ENCODE assay signal across 8 mouse cellular contexts in the genomic region with DNA sequence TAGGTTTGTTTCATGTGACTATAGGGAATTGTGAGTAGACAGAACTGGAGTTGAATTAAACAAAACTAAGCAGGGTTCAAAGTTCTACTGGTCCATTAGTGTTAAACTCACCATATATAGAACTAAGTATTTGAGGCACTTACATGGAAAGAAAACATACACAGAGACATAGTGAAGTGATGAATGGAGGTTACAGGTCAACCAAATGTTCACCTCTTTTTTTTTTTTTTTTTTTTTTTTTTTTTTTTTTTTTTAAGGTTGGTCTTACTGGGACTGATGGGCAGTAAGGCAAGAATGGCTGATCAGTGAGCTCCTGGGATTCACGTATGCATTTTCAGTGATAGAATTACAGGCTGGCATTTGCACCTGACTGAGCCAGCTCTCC. TPM values are rescaled to one million over a fixed set of nuclear protein-coding genes. Genes with fewer than 3 reads are reported as not detected.
DNase-seq lines count a peak whose midpoint lies in the region; ATAC-seq and TF ChIP-seq lines count a peak whose summit lies in the region.

No protein-coding gene starts in this region.

- peaks cover 15% of the 10 kb centered on the region for H3K4me1 ChIP-seq in heart, embryonic 12.5 days (replicated peaks)
- H3K4me1 ChIP-seq in ES-Bruce4 (ENCODE audit: control insufficient read depth, insufficient read depth, low read length) = peaks cover 6% of the 10 kb centered on the region
- H3K4me1 ChIP-seq in forebrain, embryonic 16.5 days (replicated peaks; ENCODE audit: control insufficient read depth, insufficient read depth, low read length) = peaks cover 9% of the 10 kb centered on the region
- H3K4me1 ChIP-seq in liver, postnatal 0 days (ENCODE audit: insufficient read depth) = peaks cover 19% of the 10 kb centered on the region

- no peak for TF ChIP-seq POLR2A in ES-Bruce4 (IDR thresholded peaks at IDR 0.05; ENCODE audit: insufficient read depth, low read length)

- peaks cover 16% of the 10 kb centered on the region for H3K36me3 ChIP-seq in heart, embryonic 12.5 days
- no peaks in the 10 kb centered on the region; the same call in 1 of the 2 replicates for H3K36me3 ChIP-seq in ES-Bruce4 (ENCODE audit: control insufficient read depth, insufficient read depth, low read length, poor library complexity, severe bottlenecking)
- no peaks in the 10 kb centered on the region for H3K36me3 ChIP-seq in forebrain, embryonic 16.5 days (ENCODE audit: control insufficient read depth, insufficient read depth)
- peaks cover 3% of the 10 kb centered on the region; the same call in 1 of the 2 replicates for H3K36me3 ChIP-seq in liver, postnatal 0 days (replicated peaks; ENCODE audit: insufficient read depth, low read length)

- no peak for TF ChIP-seq CTCF in ES-Bruce4 (IDR thresholded peaks at IDR 0.05; ENCODE audit: low read depth, low read length)
- TF ChIP-seq CTCF in liver, postnatal 0 days (IDR thresholded peaks at IDR 0.05; ENCODE audit: low read depth) = no peak

- no peaks in the 10 kb centered on the region for H3K9me3 ChIP-seq in heart, embryonic 12.5 days (replicated peaks)
- H3K9me3 ChIP-seq in ES-Bruce4 (replicated peaks; ENCODE audit: control insufficient read depth, insufficient read depth, low read length, poor library complexity, severe bottlenecking) = no peaks in the 10 kb centered on the region
- no peaks in the 10 kb centered on the region for H3K9me3 ChIP-seq in forebrain, embryonic 16.5 days (ENCODE audit: control insufficient read depth, low read length)
- H3K9me3 ChIP-seq in liver, postnatal 0 days (ENCODE audit: low read length) = no peaks in the 10 kb centered on the region

- H3K27me3 ChIP-seq in heart, embryonic 12.5 days (replicated peaks) = no peaks in the 10 kb centered on the region
- H3K27me3 ChIP-seq in ES-Bruce4 (ENCODE audit: control insufficient read depth, insufficient read depth, low read length, poor library complexity, severe bottlenecking) = no peaks in the 10 kb centered on the region
- no peaks in the 10 kb centered on the region for H3K27me3 ChIP-seq in forebrain, embryonic 16.5 days (replicated peaks; ENCODE audit: control insufficient read depth, insufficient read depth, low read length)
- H3K27me3 ChIP-seq in liver, postnatal 0 days (ENCODE audit: insufficient read depth, low read length) = no peaks in the 10 kb centered on the region

- intact Hi-C loops in heart, postnatal 10 days (cut with DNase I) = no loop called here

- no peak overlapping the region for H3K27ac ChIP-seq in heart, embryonic 12.5 days (ENCODE audit: poor library complexity, severe bottlenecking)
- H3K27ac ChIP-seq in ES-Bruce4 (ENCODE audit: insufficient read depth, low read length) = peak overlapping the region; percentile 25; the same call in 1 of the 2 replicates
- no peak overlapping the region for H3K27ac ChIP-seq in forebrain, embryonic 16.5 days (ENCODE audit: low read length)
- peak overlapping the region; percentile 95 for H3K27ac ChIP-seq in liver, postnatal 0 days (ENCODE audit: low read depth)

- H3K4me3 ChIP-seq in heart, embryonic 12.5 days = peak overlapping the region; percentile 81
- no peak overlapping the region for H3K4me3 ChIP-seq in ES-Bruce4 (ENCODE audit: low read depth, low read length)
- peak overlapping the region; percentile 78 for H3K4me3 ChIP-seq in forebrain, embryonic 16.5 days (replicated peaks; ENCODE audit: low read length)
- peak overlapping the region; percentile 93 for H3K4me3 ChIP-seq in liver, postnatal 0 days (ENCODE audit: low read depth, low read length)

- DNase-seq in heart, postnatal 10 days = no peak
- DNase-seq in liver, postnatal 0 days = no peak
- DNase-seq in adrenal gland, adult 18-20 months (ENCODE audit: low spot score in 2 of 2) = no peak
- no peak for DNase-seq in spleen, postnatal 14 days (ENCODE audit: low spot score in 2 of 2)
- DNase-seq in lung, adult 18-20 months = no peak

- 63% methylated on average over 1 of the region's 1 CpGs for WGBS in heart, embryonic 12.5 days
- 58% methylated on average over 1 of the region's 1 CpGs for WGBS in forebrain, embryonic 16.5 days
- WGBS in liver, postnatal 0 days (ENCODE audit: insufficient replicate concordance) = 75% methylated on average over 1 of the region's 1 CpGs

- H3K4me2 ChIP-seq in heart, embryonic 12.5 days = peak overlapping the region; percentile 82
- H3K4me2 ChIP-seq in forebrain, embryonic 16.5 days (ENCODE audit: low read length) = peak overlapping the region; percentile 88
- peak overlapping the region; percentile 92 for H3K4me2 ChIP-seq in liver, postnatal 0 days (ENCODE audit: low read depth, low read length)

- H3K9ac ChIP-seq in heart, embryonic 12.5 days = peak overlapping the region; percentile 85; the same call in 1 of the 2 replicates
- H3K9ac ChIP-seq in ES-Bruce4 (ENCODE audit: low read depth, poor library complexity, severe bottlenecking) = 0 out of 2 replicates have a peak overlapping the region, but pooled peaks have one; percentile 18
- peak overlapping the region; percentile 70 for H3K9ac ChIP-seq in forebrain, embryonic 16.5 days (replicated peaks; ENCODE audit: low read depth, low read length)
- peak overlapping the region; percentile 91 for H3K9ac ChIP-seq in liver, postnatal 0 days (replicated peaks)

- TF ChIP-seq EP300 in ES-Bruce4 (IDR thresholded peaks at IDR 0.05; ENCODE audit: insufficient read depth, low read depth, low read length) = no peak
- no peak for TF ChIP-seq EP300 in liver, postnatal 0 days (IDR thresholded peaks at IDR 0.05; ENCODE audit: low read depth)

- no peak for ATAC-seq in heart, embryonic 12.5 days (ENCODE audit: insufficient number of reproducible peaks, low FRiP score)
- ATAC-seq in forebrain, embryonic 16.5 days = peak; percentile 37
- ATAC-seq in liver, postnatal 0 days = no peak

RNA-seq across cellular contexts. Expression of gene Anxa7, which starts 0.3 kb away (rescaled TPM):
- 38.6 and 38.8 TPM in 2 replicates for polyA plus RNA-seq in heart, embryonic 12.5 days (2016; fragmentation: Nextera tagmentation; extraction: Ambion mirVana)
- total RNA-seq in heart, postnatal 10 days (2021) = 10 to 100 TPM; 61.5 to 66.1 TPM
- polyA plus RNA-seq in ES-Bruce4 (2011; ENCODE audit: insufficient read depth, insufficient read length, low read depth, missing spikeins) = 117 and 121 TPM in 2 replicates
- 16.7 and 18.9 TPM in 2 replicates for polyA plus RNA-seq in forebrain, embryonic 16.5 days (2015; fragmentation: Nextera tagmentation; extraction: Ambion mirVana)
- polyA plus RNA-seq in liver, postnatal 0 days (2015; fragmentation: Nextera tagmentation; extraction: Ambion mirVana) = 26.1 and 29.2 TPM in 2 replicates
- 100 to 1,000 TPM; 101 to 116 TPM for total RNA-seq in adrenal gland, adult 18-20 months (2021)

RNA-seq across cellular contexts. Expression of gene Mss51, which starts 16.5 kb away (rescaled TPM):
- polyA plus RNA-seq in heart, embryonic 12.5 days (2016; fragmentation: Nextera tagmentation; extraction: Ambion mirVana) = 0.50 and 0.51 TPM in 2 replicates
- total RNA-seq in heart, postnatal 10 days (2021) = under 1 TPM; 0.60 to 0.69 TPM
- 3.2 and 3.8 TPM in 2 replicates for polyA plus RNA-seq in ES-Bruce4 (2011; ENCODE audit: insufficient read depth, insufficient read length, low read depth, missing spikeins)
- 0.47 and 0.85 TPM in 2 replicates for polyA plus RNA-seq in forebrain, embryonic 16.5 days (2015; fragmentation: Nextera tagmentation; extraction: Ambion mirVana)
- 0.40 and 0.41 TPM in 2 replicates for polyA plus RNA-seq in liver, postnatal 0 days (2015; fragmentation: Nextera tagmentation; extraction: Ambion mirVana)
- under 1 TPM; 0.60 to 0.70 TPM for total RNA-seq in adrenal gland, adult 18-20 months (2021)

RNA-seq across cellular contexts. Expression of gene Cfap70, which starts 28.2 kb away (rescaled TPM):
- polyA plus RNA-seq in heart, embryonic 12.5 days (2016; fragmentation: Nextera tagmentation; extraction: Ambion mirVana) = not detected in 2 replicates
- total RNA-seq in heart, postnatal 10 days (2021) = under 1 TPM in 1 of 2 experiments, not detected in 1; 0.77 TPM
- 0.50 and 2.1 TPM in 2 replicates for polyA plus RNA-seq in ES-Bruce4 (2011; ENCODE audit: insufficient read depth, insufficient read length, low read depth, missing spikeins)
- 0.65 and 1.1 TPM in 2 replicates for polyA plus RNA-seq in forebrain, embryonic 16.5 days (2015; fragmentation: Nextera tagmentation; extraction: Ambion mirVana)
- 0.11 TPM in 1 of 2 replicates, not detected in the other for polyA plus RNA-seq in liver, postnatal 0 days (2015; fragmentation: Nextera tagmentation; extraction: Ambion mirVana)
- total RNA-seq in adrenal gland, adult 18-20 months (2021) = 1 to 10 TPM in 1 of 2 experiments, under 1 TPM in 1; 0.96 to 1.1 TPM

Comparison
In these comparisons a context has a peak if more than half of its experiments do, and no peak if none do; other contexts are left out.
1. H3K27ac ChIP-seq: peak in ES-Bruce4 (single experiment) and liver, postnatal 0 days (single experiment); none in heart, embryonic 12.5 days (single experiment) and forebrain, embryonic 16.5 days (single experiment).
2. H3K9ac ChIP-seq: peak in every context shown above with its lines; median percentile 91 in liver, postnatal 0 days; 85 in heart, embryonic 12.5 days; 70 in forebrain, embryonic 16.5 days; 18 in ES-Bruce4.
3. Peak in every context shown above with its lines, with median percentiles within 50 percentile points of each other: H3K4me2 ChIP-seq.